ENCODE assay signal across 19 mouse cellular contexts in genomic region chr15:83111874-83112273, GRCm38 (mm10).
"Had no signal": no experiment of that assay in that cellular context is flagged by ENCODE, and none has a peak within 500 bp of the region (broad histone marks: within the 10 kb centered on the region; RNA-seq: fewer than 3 reads in every experiment).

No protein-coding gene starts in this region.

- DNase-seq: lung, adult 18-20 months; lung, embryonic 14.5 days; lung, postnatal 10 days; lung, postnatal 4 days; midbrain, embryonic 14.5 days; retina, postnatal 1 day; right cerebral cortex, adult 18-20 months; right cerebral cortex, postnatal 25 days; right cerebral cortex, postnatal 4 days; spleen, adult 18-20 months; thymus, adult 18-20 months; thymus, postnatal 14 days; thymus, postnatal 36 days had no signal

- H3K27me3 ChIP-seq: neural tube, embryonic 13.5 days had no signal

- H3K27ac ChIP-seq: midbrain, embryonic 12.5 days; neural tube, embryonic 13.5 days; neural tube, embryonic 15.5 days had no signal

- H3K9me3 ChIP-seq: midbrain, embryonic 10.5 days; midbrain, embryonic 12.5 days; neural tube, embryonic 13.5 days; neural tube, embryonic 15.5 days had no signal

- ATAC-seq: midbrain, embryonic 16.5 days had no signal

- H3K4me3 ChIP-seq: midbrain, embryonic 10.5 days; midbrain, embryonic 12.5 days; myocyte; neural tube, embryonic 13.5 days; neural tube, embryonic 15.5 days had no signal

- H3K9ac ChIP-seq: lung, embryonic 14.5 days; midbrain, embryonic 12.5 days; neural tube, embryonic 13.5 days; neural tube, embryonic 15.5 days had no signal

- H3K4me2 ChIP-seq: lung, embryonic 14.5 days; midbrain, embryonic 12.5 days; neural tube, embryonic 13.5 days; neural tube, embryonic 15.5 days had no signal
